Mouse (Mus musculus): ENCODE measurements around the gene Olfr1272.
"Not testable (repeated sequence)": the region's sequence is repeated elsewhere in the genome, so short reads cannot be mapped to it uniquely, and the experiment has no call there.

Olfr1272 gene

DNA sequence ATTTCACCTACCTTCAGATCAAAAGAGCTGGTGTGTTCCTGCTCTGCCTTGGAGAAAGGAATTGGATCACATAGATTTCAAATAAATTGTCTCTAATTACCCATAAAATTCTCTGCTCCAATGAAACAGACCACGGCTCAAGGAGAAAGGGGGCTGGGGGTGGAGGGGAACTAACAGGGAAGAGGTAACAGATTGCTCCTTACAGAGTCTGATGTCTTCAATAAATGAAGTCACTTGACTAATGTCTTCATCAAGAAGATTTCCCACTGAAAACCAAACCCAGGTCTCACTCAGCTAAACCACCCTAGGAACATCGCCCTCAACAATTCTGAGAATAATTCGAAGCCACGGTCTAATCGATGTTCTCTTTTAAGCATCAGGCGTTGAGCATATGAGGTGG, at the start of gene Olfr1272:
Olfr1272 (minus strand) TSS at position 101 of the 400 bp plus-strand sequence.
- DNase-seq: no peak

DNA sequence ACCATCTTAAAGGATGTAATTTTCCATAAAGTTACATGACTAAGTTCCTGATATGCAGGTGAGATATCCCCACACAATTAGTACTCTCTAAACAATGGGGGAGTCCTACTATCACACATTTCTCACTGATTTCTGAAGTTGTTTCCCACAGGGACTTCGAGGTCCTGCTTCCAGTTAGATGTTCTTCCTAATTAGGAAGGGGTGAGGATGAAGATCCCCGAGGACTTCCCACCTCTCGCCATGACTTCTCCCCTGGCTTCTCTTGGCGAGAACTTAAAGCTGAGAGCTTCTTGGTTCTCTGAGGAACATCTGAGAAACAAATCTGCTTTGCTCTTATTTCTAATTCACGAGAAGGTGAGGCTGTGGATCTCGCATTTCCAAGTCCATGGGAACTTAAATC, 29.3 kb upstream of the Olfr1272 start, which contains the start of gene Gm13769:
Gm13769 (plus strand) TSS at position 301 of the 400 bp plus-strand sequence.
- not testable (repeated sequence) for DNase-seq

DNA sequence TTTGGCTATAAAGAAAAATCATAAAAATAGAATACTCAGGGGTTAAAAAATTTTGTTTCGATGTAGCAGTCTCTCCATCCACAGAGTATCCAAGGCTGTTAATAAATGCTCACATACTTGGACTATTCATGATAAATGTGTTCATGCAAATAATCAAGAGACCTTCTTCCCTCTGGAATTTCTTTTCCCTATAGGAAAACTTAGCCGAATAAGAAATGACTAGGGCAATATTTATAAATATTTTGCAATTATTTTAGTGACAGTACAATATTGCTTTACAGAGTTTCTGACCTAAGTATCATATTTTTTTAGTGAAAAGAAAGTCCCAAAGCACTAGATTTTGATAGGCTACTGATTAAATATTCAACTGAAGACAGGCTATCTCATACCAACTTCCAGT, 21.7 kb downstream of the Olfr1272 start, which contains the start of gene Olfr1271:
Olfr1271 (minus strand) TSS at position 101 of the 400 bp plus-strand sequence.
- DNase-seq: no peak

DNA sequence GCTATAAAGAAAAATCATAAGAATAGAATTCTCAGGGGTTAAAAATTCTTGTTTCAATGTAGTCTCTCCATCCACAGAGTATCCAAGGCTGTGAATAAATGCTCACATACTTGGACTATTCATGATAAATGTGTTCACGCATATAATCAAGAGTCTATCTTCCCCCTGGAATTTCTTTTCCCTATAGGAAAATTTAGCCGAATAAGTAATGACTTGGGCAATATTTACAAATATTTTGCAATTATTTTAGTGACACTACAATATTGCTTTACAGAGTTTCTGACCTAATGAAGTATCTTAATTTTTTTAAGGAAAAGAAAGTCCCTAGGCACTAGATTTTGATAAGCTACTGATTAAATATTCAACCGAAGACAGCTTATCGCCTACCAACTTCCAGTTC, 35.1 kb downstream of the Olfr1272 start, which contains the start of gene Olfr142:
Olfr142 (minus strand) TSS at position 101 of the 400 bp plus-strand sequence.
- DNase-seq: no peak

Data from kidney, adult 8-10 months (tissue).